Mouse (Mus musculus): Measurements from ENCODE around the gene Lsm3. TPM values are rescaled to one million over a fixed set of nuclear protein-coding genes. Genes with fewer than 3 reads are reported as not detected.

Gene Lsm3
- total RNA-seq, 2 experiments from 2014 or later = 148 to 492 TPM

- no peak for ATAC-seq (replicated peaks; ENCODE audit: poor library complexity)
These were observed 35.9 kb downstream of the Lsm3 start for GRCm38 (mm10) chr6:91551671-91552070.

DNA sequence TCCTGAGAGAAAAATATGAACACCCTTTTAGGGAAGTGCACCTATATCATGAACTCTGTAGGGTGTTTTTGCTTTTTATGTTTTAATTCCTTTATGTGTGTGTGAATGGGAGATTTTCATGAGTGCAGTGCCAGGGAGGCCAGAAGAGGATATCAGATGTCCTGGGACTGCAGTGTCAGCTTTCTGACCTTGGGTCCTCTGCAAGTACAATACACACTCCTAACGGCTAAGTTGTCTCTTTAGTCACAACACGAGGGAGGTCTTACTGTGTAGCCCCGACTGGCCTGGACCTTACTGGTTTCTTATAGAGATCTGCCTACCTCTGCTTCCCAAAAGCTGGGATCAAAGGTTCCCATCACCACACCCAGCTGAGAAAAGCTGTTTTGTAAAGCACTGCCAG lies 37.0 kb downstream of the Lsm3 start:
- no peak for ATAC-seq (replicated peaks; ENCODE audit: poor library complexity)

GRCm38 (mm10) chr6:91558565-91558964 lies 42.8 kb downstream of the Lsm3 start:
- no peak for ATAC-seq (replicated peaks; ENCODE audit: poor library complexity)

GRCm38 (mm10) chr6:91559371-91559770 lies 43.6 kb downstream of the Lsm3 start:
- ATAC-seq (replicated peaks; ENCODE audit: poor library complexity) = no peak

DNA sequence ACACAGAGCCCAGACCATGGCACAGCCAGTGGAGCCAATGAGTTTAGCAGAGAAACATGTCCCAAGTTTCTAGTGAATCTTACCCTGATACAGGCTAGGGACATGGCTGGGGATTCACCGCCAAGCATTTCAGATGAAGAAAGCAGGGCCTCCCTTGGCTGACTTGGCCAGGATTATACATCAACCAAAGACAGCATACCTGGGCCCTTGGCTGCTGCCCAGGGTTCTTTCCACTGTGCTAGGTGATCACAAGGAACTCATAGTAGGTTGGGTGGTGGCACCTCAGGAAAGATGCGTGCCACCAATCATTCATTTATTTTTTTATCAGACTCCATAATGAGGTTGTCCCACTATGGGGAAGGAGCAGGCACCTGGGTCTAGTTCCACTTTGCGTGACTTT lies 44.5 kb downstream of the Lsm3 start:
- ATAC-seq (replicated peaks; ENCODE audit: poor library complexity) = no peak

DNA sequence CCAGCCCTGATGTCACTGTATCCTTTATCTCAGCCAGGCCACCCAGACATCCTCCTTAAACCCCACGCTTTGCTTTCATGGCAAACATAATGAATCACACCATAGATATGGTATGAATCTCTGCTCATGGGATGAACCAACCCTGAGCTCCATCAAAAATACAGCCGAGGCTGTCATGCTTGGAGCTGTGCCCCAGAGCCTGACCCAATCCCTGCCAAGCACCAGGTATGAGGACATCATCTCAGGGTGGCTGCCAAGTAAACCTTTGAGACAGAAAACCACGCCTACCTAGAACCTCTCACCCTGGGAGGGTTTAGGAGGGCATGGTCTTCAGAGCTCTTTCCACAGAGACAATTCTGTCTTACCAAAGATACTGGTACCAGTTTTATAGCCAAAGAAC lies 47.3 kb downstream of the Lsm3 start:
- ATAC-seq (replicated peaks; ENCODE audit: poor library complexity) = no peak

DNA sequence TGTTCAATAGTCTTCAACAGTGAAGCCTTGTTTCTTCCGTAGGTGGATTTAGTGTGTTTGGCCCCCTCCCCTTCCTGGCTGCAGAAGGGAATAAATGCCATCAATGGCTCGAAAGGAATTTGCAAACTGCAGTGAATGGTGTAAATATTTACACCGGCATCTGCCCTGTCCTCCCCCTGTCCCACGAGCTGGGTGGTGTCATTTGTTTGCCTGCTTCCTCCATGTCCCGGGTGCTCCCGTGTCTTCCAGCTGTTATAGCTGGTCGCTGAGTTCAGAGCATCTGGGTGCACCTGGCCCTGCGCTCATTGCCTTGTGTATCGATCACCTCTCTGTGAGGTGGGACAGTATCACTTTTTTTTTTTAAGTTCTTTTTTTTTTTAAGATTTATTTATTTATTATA lies 50.7 kb downstream of the Lsm3 start:
- no peak for ATAC-seq (replicated peaks; ENCODE audit: poor library complexity)

Other genes starting within 250 kb of the Lsm3 start
- not detected in 2 replicates for gene Wnt7a, start 104.6 kb upstream of the Lsm3 start, total RNA-seq (2015)
- gene Wnt7a, start 104.6 kb upstream of the Lsm3 start, total RNA-seq (2017) = not detected in 2 replicates
- 25.5 and 28.2 TPM in 2 replicates for gene Chchd4, start 42.4 kb upstream of the Lsm3 start, total RNA-seq (2015)
- gene Chchd4, start 42.4 kb upstream of the Lsm3 start, total RNA-seq (2017) = 24.3 TPM in 2 replicates
- gene Tmem43, start 42.2 kb upstream of the Lsm3 start, total RNA-seq (2015) = 53.7 and 59.0 TPM in 2 replicates
- gene Tmem43, start 42.2 kb upstream of the Lsm3 start, total RNA-seq (2017) = 58.1 and 70.3 TPM in 2 replicates
- gene Xpc, start within 50 bp of the Lsm3 start, total RNA-seq (2015) = 31.1 and 31.6 TPM in 2 replicates
- 79.0 and 80.6 TPM in 2 replicates for gene Xpc, start within 50 bp of the Lsm3 start, total RNA-seq (2017)
- gene Slc6a6, start 168.1 kb downstream of the Lsm3 start, total RNA-seq (2015) = 30.6 and 34.6 TPM in 2 replicates
- gene Slc6a6, start 168.1 kb downstream of the Lsm3 start, total RNA-seq (2017) = 20.7 and 26.7 TPM in 2 replicates

Measured in megakaryocyte progenitor cell, adult 5-6 weeks (primary cell).